Mouse (Mus musculus): ENCODE data around the gene Palm2.

DNA sequence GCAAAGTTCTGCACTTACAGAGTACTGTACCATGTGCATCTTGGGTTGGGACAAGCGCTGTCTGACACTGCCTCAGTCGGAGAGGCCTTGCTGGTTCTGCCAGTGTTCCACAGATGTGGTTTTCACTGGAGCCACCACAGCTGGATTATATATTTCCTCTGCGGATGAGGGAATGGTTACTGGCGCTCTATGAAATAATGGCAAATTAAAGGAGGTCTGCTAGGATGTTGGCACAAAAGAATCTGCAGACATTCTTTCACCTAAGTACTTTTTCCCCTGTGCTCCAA, 135.0 kb downstream of the Palm2 start:
- no peak for TF ChIP-seq POLR2A (IDR thresholded peaks at IDR 0.05; ENCODE audit: borderline replicate concordance, extremely low read depth, insufficient read depth, insufficient read length, poor library complexity, severe bottlenecking)
- TF ChIP-seq CTCF (IDR thresholded peaks at IDR 0.05; ENCODE audit: borderline replicate concordance, extremely low read depth, insufficient read depth, insufficient read length) = no peak

Measured in brain, embryonic 14.5 days (tissue).